9 mouse cellular contexts compared by ENCODE assay signal in genomic region chr11:95980762-95981418, GRCm38 (mm10). TPM values are rescaled to one million over a fixed set of nuclear protein-coding genes. Genes with fewer than 3 reads are reported as not detected.
A peak's percentile ranks its signal among the peaks of the same experiment; 100 is the strongest.
DNase-seq lines count a peak whose midpoint lies in the region; ATAC-seq and TF ChIP-seq lines count a peak whose summit lies in the region.
"Had no signal": no experiment of that assay in that cellular context is flagged by ENCODE, and none has a peak within 500 bp of the region (broad histone marks: within the 10 kb centered on the region; RNA-seq: fewer than 3 reads in every experiment).

No protein-coding gene starts in this region.

- H3K4me3 ChIP-seq in midbrain, embryonic 11.5 days (ENCODE audit: low read depth, low read length): no peak overlapping the region
- H3K4me3 ChIP-seq in midbrain, embryonic 15.5 days: no peak overlapping the region
- no peak overlapping the region for H3K4me3 ChIP-seq in embryonic facial prominence, embryonic 12.5 days
- H3K4me3 ChIP-seq in liver, adult 2 months (ENCODE audit: insufficient read depth, low read depth, low read length): no peak overlapping the region
- no peak overlapping the region for H3K4me3 ChIP-seq in small intestine, adult 2 months (ENCODE audit: low read depth, low read length)
- H3K4me3 ChIP-seq: hindbrain, embryonic 15.5 days had no signal

- 68% methylated on average over 8 of the region's 8 CpGs for WGBS in midbrain, embryonic 11.5 days
- WGBS in midbrain, embryonic 15.5 days: 60% methylated on average over 8 of the region's 8 CpGs
- WGBS in embryonic facial prominence, embryonic 12.5 days: 53% methylated on average over 8 of the region's 8 CpGs
- WGBS in liver, adult 2 months: 86% methylated on average over 8 of the region's 8 CpGs
- WGBS in small intestine, adult 2 months: 69% methylated on average over 8 of the region's 8 CpGs

- no peak overlapping the region for H3K9ac ChIP-seq in midbrain, embryonic 11.5 days (ENCODE audit: low read length)
- H3K9ac ChIP-seq in midbrain, embryonic 15.5 days: no peak overlapping the region
- no peak overlapping the region for H3K9ac ChIP-seq in embryonic facial prominence, embryonic 12.5 days
- H3K9ac ChIP-seq in liver, adult 2 months (ENCODE audit: low read depth, low read length): no peak overlapping the region
- H3K9ac ChIP-seq: hindbrain, embryonic 15.5 days had no signal

- H3K4me1 ChIP-seq in midbrain, embryonic 11.5 days (ENCODE audit: control insufficient read depth, insufficient read depth, low read length): peaks cover 17% of the 10 kb centered on the region
- H3K4me1 ChIP-seq in midbrain, embryonic 15.5 days: peaks cover 4% of the 10 kb centered on the region; the same call in 1 of the 2 replicates
- peaks cover 39% of the 10 kb centered on the region for H3K4me1 ChIP-seq in embryonic facial prominence, embryonic 12.5 days
- H3K4me1 ChIP-seq in liver, adult 2 months (ENCODE audit: control insufficient read depth, insufficient read depth, low read length): no peaks in the 10 kb centered on the region
- no peaks in the 10 kb centered on the region for H3K4me1 ChIP-seq in small intestine, adult 2 months (ENCODE audit: control insufficient read depth, insufficient read depth, insufficient read length, low read length)
- H3K4me1 ChIP-seq: hindbrain, embryonic 15.5 days had no signal

- no peak overlapping the region for H3K27ac ChIP-seq in midbrain, embryonic 11.5 days (ENCODE audit: low read depth, low read length)
- H3K27ac ChIP-seq in midbrain, embryonic 15.5 days: no peak overlapping the region
- H3K27ac ChIP-seq in embryonic facial prominence, embryonic 12.5 days: 0 out of 2 replicates have a peak overlapping the region, but pooled peaks have one; percentile 9
- no peak overlapping the region for H3K27ac ChIP-seq in liver, adult 2 months (replicated peaks; ENCODE audit: insufficient read depth, low read depth, low read length)
- no peak overlapping the region for H3K27ac ChIP-seq in small intestine, adult 2 months (ENCODE audit: insufficient read depth, low read depth, low read length)
- H3K27ac ChIP-seq: hindbrain, embryonic 15.5 days had no signal

- H3K27me3 ChIP-seq in midbrain, embryonic 11.5 days (ENCODE audit: control insufficient read depth, insufficient read depth, low read length): no peaks in the 10 kb centered on the region
- no peaks in the 10 kb centered on the region for H3K27me3 ChIP-seq in midbrain, embryonic 15.5 days (replicated peaks)
- H3K27me3 ChIP-seq in embryonic facial prominence, embryonic 12.5 days: no peaks in the 10 kb centered on the region
- H3K27me3 ChIP-seq in liver, adult 2 months (ENCODE audit: control insufficient read depth, insufficient read depth, low read length): no peaks in the 10 kb centered on the region
- H3K27me3 ChIP-seq in small intestine, adult 2 months (ENCODE audit: control insufficient read depth, insufficient read depth, low read length): no peaks in the 10 kb centered on the region
- H3K27me3 ChIP-seq: hindbrain, embryonic 15.5 days had no signal

- no peaks in the 10 kb centered on the region for H3K9me3 ChIP-seq in midbrain, embryonic 11.5 days (ENCODE audit: control insufficient read depth, low read length)
- H3K9me3 ChIP-seq in midbrain, embryonic 15.5 days: no peaks in the 10 kb centered on the region
- H3K9me3 ChIP-seq in embryonic facial prominence, embryonic 12.5 days: no peaks in the 10 kb centered on the region
- H3K9me3 ChIP-seq: hindbrain, embryonic 15.5 days had no signal

- H3K79me2 ChIP-seq in liver, adult 2 months (ENCODE audit: control insufficient read depth, insufficient read depth, low read length): no peaks in the 10 kb centered on the region

- TF ChIP-seq POLR2A in liver, adult 2 months (IDR thresholded peaks at IDR 0.05; ENCODE audit: extremely low read depth, insufficient read depth, low read length): no peak
- no peak for TF ChIP-seq POLR2A in small intestine, adult 2 months (IDR thresholded peaks at IDR 0.05; ENCODE audit: low read depth, low read length)

- ATAC-seq in midbrain, embryonic 11.5 days (ENCODE audit: low FRiP score): 0 out of 2 replicates have a peak, but pooled peaks have one; percentile 24
- ATAC-seq in midbrain, embryonic 15.5 days (replicated peaks): no peak
- no peak for ATAC-seq in embryonic facial prominence, embryonic 12.5 days (ENCODE audit: insufficient number of reproducible peaks, insufficient read depth, low FRiP score, low TSS enrichment)

- peak; percentile 59 for DNase-seq in adrenal gland, postnatal 10 days
- DNase-seq in adrenal gland, adult 8-10 months: no peak
- no peak for DNase-seq in midbrain, embryonic 11.5 days (ENCODE audit: low spot score, missing footprints)
- DNase-seq in liver, adult 2 months (ENCODE audit: extremely low read depth, low read depth, low spot score): peak; percentile 7
- no peak for DNase-seq in left cerebral cortex, adult 11 months (ENCODE audit: low spot score)

- peaks cover 23% of the 10 kb centered on the region for H3K36me3 ChIP-seq in midbrain, embryonic 11.5 days (ENCODE audit: control insufficient read depth, insufficient read depth, low read length)
- H3K36me3 ChIP-seq in midbrain, embryonic 15.5 days (replicated peaks): no peaks in the 10 kb centered on the region
- H3K36me3 ChIP-seq in embryonic facial prominence, embryonic 12.5 days: peaks cover 38% of the 10 kb centered on the region
- H3K36me3 ChIP-seq in liver, adult 2 months (ENCODE audit: control insufficient read depth, insufficient read depth, low read length): no peaks in the 10 kb centered on the region
- no peaks in the 10 kb centered on the region for H3K36me3 ChIP-seq in small intestine, adult 2 months (ENCODE audit: control insufficient read depth, insufficient read depth, low read length)

- H3K4me2 ChIP-seq in midbrain, embryonic 11.5 days: no peak overlapping the region
- no peak overlapping the region for H3K4me2 ChIP-seq in midbrain, embryonic 15.5 days
- no peak overlapping the region for H3K4me2 ChIP-seq in embryonic facial prominence, embryonic 12.5 days (replicated peaks)
- H3K4me2 ChIP-seq: hindbrain, embryonic 15.5 days had no signal

- peak; percentile 53; the same call in 1 of the 2 replicates for TF ChIP-seq CTCF in liver, adult 2 months (IDR thresholded peaks at IDR 0.05; ENCODE audit: low read depth, low read length)
- peak; percentile 53; the same call in 1 of the 2 replicates for TF ChIP-seq CTCF in small intestine, adult 2 months (IDR thresholded peaks at IDR 0.05; ENCODE audit: extremely low read depth, insufficient read length, insufficient replicate concordance, low read depth, low read length)

RNA-seq across cellular contexts. Expression of gene Igf2bp1, which starts 24.9 kb away (rescaled TPM):
- 1 to 10 TPM; 4.3 to 6.4 TPM for total RNA-seq in adrenal gland, postnatal 10 days (2021)
- total RNA-seq in adrenal gland, adult 8-10 months (2022): under 1 TPM; 0.26 to 0.83 (median 0.43) TPM
- polyA plus RNA-seq in midbrain, embryonic 11.5 days (2014; fragmentation: Nextera tagmentation; extraction: Ambion mirVana): 92.9 and 95.1 TPM in 2 replicates
- 14.6 and 15.7 TPM in 2 replicates for polyA plus RNA-seq in midbrain, embryonic 15.5 days (2015; fragmentation: Nextera tagmentation; extraction: Ambion mirVana)
- polyA plus RNA-seq in embryonic facial prominence, embryonic 12.5 days (2016; fragmentation: Nextera tagmentation; extraction: Ambion mirVana): 89.6 and 95.3 TPM in 2 replicates
- not detected in 2 replicates for total RNA-seq in liver, adult 2 months (2014; rRNA removed)
- not detected in 2 replicates for polyA plus RNA-seq in liver, adult 2 months (2012; rRNA removed)
- 0.11 TPM in 1 of 2 replicates, not detected in the other for polyA plus RNA-seq in small intestine, adult 2 months (2012; rRNA removed)

RNA-seq across cellular contexts. Expression of gene Gip, which starts 43.5 kb away (rescaled TPM):
- not detected for total RNA-seq in adrenal gland, postnatal 10 days (2021)
- total RNA-seq in adrenal gland, adult 8-10 months (2022): not detected
- polyA plus RNA-seq in midbrain, embryonic 11.5 days (2014; fragmentation: Nextera tagmentation; extraction: Ambion mirVana): not detected in 2 replicates
- not detected in 2 replicates for polyA plus RNA-seq in midbrain, embryonic 15.5 days (2015; fragmentation: Nextera tagmentation; extraction: Ambion mirVana)
- not detected in 2 replicates for polyA plus RNA-seq in embryonic facial prominence, embryonic 12.5 days (2016; fragmentation: Nextera tagmentation; extraction: Ambion mirVana)
- not detected in 2 replicates for total RNA-seq in liver, adult 2 months (2014; rRNA removed)
- not detected in 2 replicates for polyA plus RNA-seq in liver, adult 2 months (2012; rRNA removed)
- 25.4 and 44.6 TPM in 2 replicates for polyA plus RNA-seq in small intestine, adult 2 months (2012; rRNA removed)
- polyA plus RNA-seq: hindbrain, embryonic 15.5 days had no signal

RNA-seq across cellular contexts. Expression of gene Snf8, which starts 53.8 kb away (rescaled TPM):
- total RNA-seq in adrenal gland, postnatal 10 days (2021): 10 to 100 TPM; 68.5 to 72.3 TPM
- 10 to 100 TPM; 77.6 to 95.6 (median 86.3) TPM for total RNA-seq in adrenal gland, adult 8-10 months (2022)
- polyA plus RNA-seq in midbrain, embryonic 11.5 days (2014; fragmentation: Nextera tagmentation; extraction: Ambion mirVana): 36.7 and 43.0 TPM in 2 replicates
- polyA plus RNA-seq in midbrain, embryonic 15.5 days (2015; fragmentation: Nextera tagmentation; extraction: Ambion mirVana): 137 TPM in 2 replicates
- polyA plus RNA-seq in embryonic facial prominence, embryonic 12.5 days (2016; fragmentation: Nextera tagmentation; extraction: Ambion mirVana): 105 and 106 TPM in 2 replicates
- 25.4 and 27.7 TPM in 2 replicates for total RNA-seq in liver, adult 2 months (2014; rRNA removed)
- 19.1 and 26.2 TPM in 2 replicates for polyA plus RNA-seq in liver, adult 2 months (2012; rRNA removed)
- polyA plus RNA-seq in small intestine, adult 2 months (2012; rRNA removed): 14.7 and 30.8 TPM in 2 replicates

Comparison
In these comparisons a context has a peak if more than half of its experiments do, and no peak if none do; other contexts are left out.
1. DNase-seq: peak in adrenal gland, postnatal 10 days (single experiment) and liver, adult 2 months (single experiment); none in adrenal gland, adult 8-10 months (single experiment), midbrain, embryonic 11.5 days (single experiment) and left cerebral cortex, adult 11 months (single experiment).
2. RNA of gene Igf2bp1, which starts 24.9 kb away (polyA plus RNA-seq): 92.9 to 95.1 TPM in midbrain, embryonic 11.5 days, 89.6 to 95.3 TPM in embryonic facial prominence, embryonic 12.5 days and 14.6 to 15.7 TPM in midbrain, embryonic 15.5 days; not detected in liver, adult 2 months and 0.11 TPM in small intestine, adult 2 months; every median in the first group is over 10 times any median in the second.
3. RNA of gene Gip, which starts 43.5 kb away (polyA plus RNA-seq): 25.4 to 44.6 TPM in small intestine, adult 2 months; not detected in embryonic facial prominence, embryonic 12.5 days, not detected in midbrain, embryonic 11.5 days, not detected in midbrain, embryonic 15.5 days and not detected in liver, adult 2 months; every median in the first group is over 10 times any median in the second.